Mouse (Mus musculus): Measurements from ENCODE around the gene Ptpn14.
A peak's percentile ranks its signal among the peaks of the same experiment; 100 is the strongest.
"Not testable (repeated sequence)": the region's sequence is repeated elsewhere in the genome, so short reads cannot be mapped to it uniquely, and the experiment has no call there.

The Ptpn14 gene

GRCm38 (mm10) chr1:189727884-189728783 is at the start of gene Ptpn14:
TSS of gene Ptpn14 (plus strand) at chr1:189728268.
- no peak for ATAC-seq (ENCODE audit: insufficient number of reproducible peaks, low FRiP score, low TSS enrichment)

- peak; percentile 93 for ATAC-seq (ENCODE audit: insufficient number of reproducible peaks, low FRiP score, low TSS enrichment)
Measured at GRCm38 (mm10) chr1:189679555-189679954, 48.5 kb upstream of the Ptpn14 start.

GRCm38 (mm10) chr1:189684786-189685415 is 43.2 kb upstream of the Ptpn14 start:
- no peak for ATAC-seq (ENCODE audit: insufficient number of reproducible peaks, low FRiP score, low TSS enrichment)

- no peak for ATAC-seq (ENCODE audit: insufficient number of reproducible peaks, low FRiP score, low TSS enrichment)
Measured at GRCm38 (mm10) chr1:189686025-189686424, 42.0 kb upstream of the Ptpn14 start.

- ATAC-seq (ENCODE audit: insufficient number of reproducible peaks, low FRiP score, low TSS enrichment), result peak; percentile 100
Measured at GRCm38 (mm10) chr1:189687654-189688387, 40.2 kb upstream of the Ptpn14 start, which contains the start of gene Cenpf. TSS of gene Cenpf (minus strand) at chr1:189688086.

GRCm38 (mm10) chr1:189688388-189688750 is 39.7 kb upstream of the Ptpn14 start:
- ATAC-seq (ENCODE audit: insufficient number of reproducible peaks, low FRiP score, low TSS enrichment), result no peak

- no peak for ATAC-seq (ENCODE audit: insufficient number of reproducible peaks, low FRiP score, low TSS enrichment)
Measured at GRCm38 (mm10) chr1:189689050-189689833, 38.8 kb upstream of the Ptpn14 start.

DNA sequence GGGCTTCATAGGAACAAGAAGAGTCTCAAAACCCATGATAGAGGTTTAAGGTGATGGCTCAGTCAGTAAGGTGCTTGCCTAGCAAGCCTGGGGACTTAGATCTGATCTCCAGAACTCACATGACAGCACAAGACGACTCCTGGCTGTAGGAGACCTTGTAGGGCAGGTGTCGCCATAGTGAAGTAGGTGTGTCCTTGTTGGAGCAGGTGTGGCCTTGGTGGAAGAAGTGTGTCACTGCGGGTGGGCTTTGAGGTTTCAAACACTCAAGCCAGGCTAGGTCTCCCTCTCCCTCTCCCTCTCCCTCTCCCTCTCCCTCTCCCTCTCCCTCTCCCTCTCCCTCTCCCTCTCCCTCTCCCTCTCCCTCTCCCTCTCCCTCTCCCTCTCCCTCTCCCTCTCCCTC is 35.6 kb upstream of the Ptpn14 start:
- not testable (repeated sequence) for ATAC-seq (ENCODE audit: insufficient number of reproducible peaks, low FRiP score, low TSS enrichment)

GRCm38 (mm10) chr1:189694391-189694790 is 33.7 kb upstream of the Ptpn14 start:
- ATAC-seq (ENCODE audit: insufficient number of reproducible peaks, low FRiP score, low TSS enrichment), result no peak

GRCm38 (mm10) chr1:189695321-189695720 is 32.7 kb upstream of the Ptpn14 start:
- no peak for ATAC-seq (ENCODE audit: insufficient number of reproducible peaks, low FRiP score, low TSS enrichment)

DNA sequence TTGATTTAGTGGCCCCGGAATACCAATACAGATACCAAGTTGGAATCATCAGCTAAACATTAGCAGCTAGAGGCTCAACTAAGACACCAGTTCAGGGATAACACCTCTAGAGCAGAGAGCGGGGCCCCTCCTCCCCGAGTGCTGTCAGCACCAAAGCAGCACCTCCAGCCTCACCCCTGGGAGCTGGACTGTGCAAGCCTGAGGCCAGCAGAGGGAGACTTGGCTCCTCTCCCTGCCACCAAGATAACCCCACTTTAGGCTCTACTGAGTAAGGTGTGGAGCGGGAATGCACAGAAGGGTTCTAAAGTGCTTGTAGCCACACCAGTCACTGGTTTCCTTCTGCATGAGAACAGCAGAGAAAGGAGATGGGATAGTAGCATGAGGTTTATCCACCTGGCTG is 29.7 kb upstream of the Ptpn14 start:
- ATAC-seq (ENCODE audit: insufficient number of reproducible peaks, low FRiP score, low TSS enrichment), result no peak

DNA sequence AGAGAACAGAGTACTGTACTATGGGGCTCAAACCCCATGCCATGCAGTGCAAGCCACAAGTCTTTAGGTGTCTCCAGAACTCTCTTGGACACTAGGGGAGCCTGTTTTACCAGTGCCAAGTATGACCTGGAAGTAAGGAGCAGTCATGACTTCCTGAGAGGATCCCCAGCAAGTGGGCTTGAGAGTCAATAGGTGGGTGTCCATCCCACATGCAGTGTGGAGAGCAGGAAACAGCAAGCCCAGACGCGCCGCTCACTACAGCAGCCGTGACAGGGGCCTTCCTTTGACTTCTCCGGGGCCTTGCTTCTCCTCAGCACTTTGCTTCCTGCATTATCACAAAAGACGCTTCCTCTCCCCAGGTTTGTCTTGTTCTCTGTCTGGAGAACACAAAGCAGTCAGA is 27.9 kb upstream of the Ptpn14 start:
- ATAC-seq (ENCODE audit: insufficient number of reproducible peaks, low FRiP score, low TSS enrichment), result no peak

DNA sequence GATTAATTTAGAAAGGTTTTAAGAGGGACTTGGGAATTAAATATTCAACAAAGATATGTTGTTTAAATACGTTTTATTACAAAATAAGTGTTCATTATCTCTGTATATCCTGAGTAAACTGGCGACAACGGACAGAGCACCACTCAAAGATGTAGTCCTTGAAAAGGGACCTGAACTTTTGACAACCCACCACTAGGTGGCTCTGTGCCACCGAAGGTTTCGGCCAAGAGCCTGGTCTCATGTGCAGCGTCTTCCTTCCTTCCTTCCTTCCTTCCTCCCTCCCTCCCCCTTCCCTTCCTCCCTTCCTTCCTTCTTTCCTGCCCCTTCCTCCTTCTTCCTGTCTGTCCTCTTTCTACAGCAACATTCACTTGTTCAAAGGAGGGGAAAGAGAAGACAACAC is 27.1 kb upstream of the Ptpn14 start:
- ATAC-seq (ENCODE audit: insufficient number of reproducible peaks, low FRiP score, low TSS enrichment), result peak; percentile 60; the same call in 1 of the 2 replicates

DNA sequence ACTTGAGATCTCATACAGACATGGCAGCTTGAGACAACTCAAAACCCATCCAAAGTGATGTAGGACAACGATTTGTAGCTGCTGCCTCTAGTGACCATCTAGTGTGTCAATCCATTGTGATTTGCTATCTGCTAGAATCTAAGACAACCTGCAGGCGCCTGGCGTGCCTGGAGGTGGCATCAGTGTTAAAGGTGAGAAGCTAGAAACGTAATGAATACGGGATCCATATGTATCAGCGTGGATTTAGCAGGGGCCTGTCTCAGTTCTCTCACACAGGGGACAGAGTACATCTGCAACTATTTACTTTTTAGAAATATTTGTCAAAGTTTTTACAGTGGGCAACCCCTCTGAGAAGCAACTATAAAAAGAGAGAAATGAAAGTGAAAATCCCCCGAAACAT is 24.9 kb upstream of the Ptpn14 start:
- ATAC-seq (ENCODE audit: insufficient number of reproducible peaks, low FRiP score, low TSS enrichment), result no peak

DNA sequence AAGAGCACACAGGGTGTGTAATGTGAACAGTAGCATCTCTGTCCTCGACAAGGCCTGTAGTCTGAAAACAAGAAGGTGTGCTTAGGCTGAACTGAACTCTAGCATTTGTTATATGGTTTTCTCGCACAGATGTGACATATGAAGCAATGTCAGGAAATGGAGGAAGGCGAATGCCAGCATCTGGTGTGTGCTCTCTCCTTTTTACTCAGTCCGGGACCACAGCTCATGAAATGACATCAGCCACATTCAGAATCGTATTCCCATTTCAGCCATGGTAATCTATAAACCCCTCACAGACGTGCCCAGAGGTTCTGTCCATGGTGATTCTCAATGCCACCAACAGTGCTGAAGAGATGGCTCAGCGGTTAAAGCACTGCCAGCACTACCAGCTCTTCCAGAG is 24.5 kb upstream of the Ptpn14 start:
- no peak for ATAC-seq (ENCODE audit: insufficient number of reproducible peaks, low FRiP score, low TSS enrichment)

DNA sequence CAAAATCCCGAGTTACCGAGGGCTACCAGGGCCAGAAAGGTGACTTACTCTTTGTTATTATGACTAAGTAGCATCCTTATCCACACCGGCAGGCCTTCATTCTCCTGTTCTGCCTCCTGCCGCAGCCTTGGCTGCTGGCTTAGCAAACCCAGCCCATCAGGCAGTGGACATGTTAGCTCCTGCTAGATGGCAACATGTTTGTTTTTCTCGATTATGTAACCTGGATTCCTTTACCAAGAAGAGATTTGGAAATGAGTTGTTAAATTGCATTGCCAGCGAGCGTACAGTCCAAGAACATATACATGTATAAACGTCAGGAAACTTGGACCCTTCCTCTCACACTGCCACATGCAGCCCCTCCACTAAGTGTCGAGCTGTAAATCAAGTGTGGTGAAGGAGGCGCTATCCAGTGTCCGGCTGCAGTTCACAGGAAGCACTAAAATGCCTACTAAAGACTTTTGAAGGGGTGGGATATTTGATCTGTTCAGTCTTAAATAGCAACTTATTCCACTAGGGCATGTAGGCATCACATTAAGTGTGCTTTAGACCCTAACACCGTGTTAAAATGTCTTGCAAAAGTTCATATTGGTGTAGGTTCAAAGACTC is 21.9 kb upstream of the Ptpn14 start:
- ATAC-seq (ENCODE audit: insufficient number of reproducible peaks, low FRiP score, low TSS enrichment), result no peak

DNA sequence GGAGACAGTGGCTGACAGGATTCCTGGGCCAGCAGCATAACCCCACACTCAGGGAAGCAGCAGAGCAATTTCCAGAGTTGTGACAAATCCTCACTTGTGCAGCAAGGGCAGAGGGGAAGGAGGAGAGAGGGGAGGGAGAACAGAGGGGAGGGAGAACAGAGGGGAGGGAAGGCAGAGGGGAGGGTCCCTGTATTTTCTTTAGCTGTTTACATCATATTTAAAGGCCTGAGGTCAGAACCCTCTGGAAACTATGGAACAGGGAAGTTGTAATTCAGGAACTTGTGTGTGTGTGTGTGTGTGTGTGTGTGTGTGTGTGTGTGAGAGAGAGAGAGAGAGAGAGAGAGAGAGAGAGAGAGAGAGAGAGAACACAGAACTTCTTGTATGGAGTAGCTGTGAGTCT is 21.1 kb upstream of the Ptpn14 start:
- no peak for ATAC-seq (ENCODE audit: insufficient number of reproducible peaks, low FRiP score, low TSS enrichment)

GRCm38 (mm10) chr1:189707419-189707818 is 20.6 kb upstream of the Ptpn14 start:
- no peak for ATAC-seq (ENCODE audit: insufficient number of reproducible peaks, low FRiP score, low TSS enrichment)

DNA sequence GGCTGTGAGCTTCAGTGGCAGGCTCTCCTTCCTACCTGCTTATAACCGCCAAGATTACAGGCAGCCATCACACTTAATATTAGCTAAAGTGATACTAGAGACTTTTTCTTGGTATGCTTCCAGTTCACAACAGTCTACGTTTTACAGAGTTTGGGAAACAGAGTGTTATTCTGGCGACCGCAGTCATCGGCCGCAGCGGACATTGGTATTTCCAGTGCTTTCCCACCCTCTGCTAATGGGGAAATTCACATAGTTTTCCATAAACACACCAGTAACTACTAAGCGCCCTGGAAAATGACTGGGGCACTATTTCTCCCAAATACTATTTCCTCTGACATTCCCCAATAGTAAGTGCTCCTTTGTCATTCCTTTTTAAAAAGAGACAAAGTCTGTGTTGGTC is 19.1 kb upstream of the Ptpn14 start:
- no peak for ATAC-seq (ENCODE audit: insufficient number of reproducible peaks, low FRiP score, low TSS enrichment)

All from cerebellum, adult (tissue).